Mouse (Mus musculus) spleen, adult 2 months (tissue): ENCODE results near the gene Siae. TPM values are rescaled to one million over a fixed set of nuclear protein-coding genes. Genes with fewer than 3 reads are reported as not detected.

Source experiments
- DNase-seq, 2 experiments: peaks; one replicate each; pipeline versions ENCODE4 v3.0.0 to v3.0.0-alpha.2; 2012 to 2021; ENCODE audit warnings: low spot score in 2 of 2, low read depth in 1 of 2
- H3K27ac ChIP-seq: fragments of 200-500 bp; 2 replicates; pipeline ENCODE4 v1.5.1; 2012; ENCODE audit warnings: low read length, inconsistent platforms; ENCODE audit not compliant: insufficient read depth
- H3K27me3 ChIP-seq: fragments of 200-500 bp; 2 replicates; pipeline ENCODE4 v1.6.1; 2012; ENCODE audit warnings: mild to moderate bottlenecking, moderate library complexity, low read length, inconsistent platforms; ENCODE audit not compliant: control insufficient read depth, insufficient read depth
- H3K36me3 ChIP-seq: fragments of 200-500 bp; 2 replicates; pipeline ENCODE4 v1.6.1; 2012; ENCODE audit warnings: mild to moderate bottlenecking, low read length, inconsistent platforms; ENCODE audit not compliant: control insufficient read depth, insufficient read depth
- H3K4me1 ChIP-seq: fragments of 200-500 bp; 2 replicates; pipeline ENCODE4 v1.6.1; 2011; ENCODE audit warnings: inconsistent platforms; ENCODE audit not compliant: control insufficient read depth, insufficient read depth, insufficient read length
- H3K4me3 ChIP-seq: fragments of 200-500 bp; 2 replicates; pipeline ENCODE4 v1.5.1; 2011; ENCODE audit warnings: mild to moderate bottlenecking, inconsistent platforms; ENCODE audit not compliant: insufficient read depth, insufficient read length; ENCODE audit errors: extremely low read depth
- CTCF ChIP-seq: fragments of 200-500 bp; IDR thresholded peaks from 2 replicates; pipeline ENCODE4 v1.5.1; 2011; ENCODE audit warnings: mild to moderate bottlenecking, inconsistent platforms; ENCODE audit not compliant: insufficient read depth, insufficient read length, insufficient replicate concordance; ENCODE audit errors: extremely low read depth
- POLR2A ChIP-seq: fragments of 200-500 bp; IDR thresholded peaks from 2 replicates; pipeline ENCODE4 v1.6.1; 2011; ENCODE audit warnings: low read depth, low read length, inconsistent platforms
- WGBS: fragments of 180-500 bp; shearing (Covaris S2); methylation state at CpG from one replicate; pipeline ENCODE4 v1.1.7; 2018; 5-methylcytosine and 5-hydroxymethylcytosine counted together
- polyA plus RNA-seq: library from polyadenylated mRNA; depleted of rRNA; stranded (reverse); fragments of >200 nt; gene quantifications from 2 replicates; pipeline ENCODE4 v1.2.3, GENCODE M21; 2012

The Siae gene
- polyA plus RNA-seq, 1 experiment: 3.8 TPM

GRCm38 (mm10) chr9:37669115-37669514 is 113.6 kb downstream of the Siae start, which contains the start of gene Panx3:
Gene Panx3, minus strand, starts transcription at chr9:37669235.
- no peak for TF ChIP-seq POLR2A
- no peak for TF ChIP-seq CTCF
- 63% methylated on average over 6 of the region's 6 CpGs for WGBS

GRCm38 (mm10) chr9:37669678-37670077 is 114.2 kb downstream of the Siae start:
- no peak overlapping the region for H3K27ac ChIP-seq
- no peak overlapping the region for H3K4me3 ChIP-seq
- no peaks in the 10 kb centered on the region for H3K4me1 ChIP-seq
- 68% methylated on average over 4 of the region's 4 CpGs for WGBS
- no peak for DNase-seq
- H3K27me3 ChIP-seq: no peaks in the 10 kb centered on the region
- no peaks in the 10 kb centered on the region for H3K36me3 ChIP-seq
- TF ChIP-seq CTCF (no peak), POLR2A (no peak)

More at GRCm38 (mm10) chr9:37669115-37669514, 113.6 kb downstream of the Siae start, which contains the start of gene Panx3:
- H3K4me1 ChIP-seq: no peaks in the 10 kb centered on the region
- no peak within 1 kb of the TSS for H3K27ac ChIP-seq
- DNase-seq: no peak
- no peaks in the 10 kb centered on the region for H3K27me3 ChIP-seq
- no peak within 1 kb of the TSS for H3K4me3 ChIP-seq
- no peaks in the 10 kb centered on the region for H3K36me3 ChIP-seq

- Histone ChIP-seq H3K4me1 (no peaks in the 10 kb centered on the region), H3K27me3 (no peaks in the 10 kb centered on the region), H3K36me3 (no peaks in the 10 kb centered on the region), H3K27ac (no peak overlapping the region), H3K4me3 (no peak overlapping the region)
- TF ChIP-seq CTCF: no peak
- TF ChIP-seq POLR2A: no peak
- no peak for DNase-seq
- WGBS: 88% methylated on average over 3 of the region's 3 CpGs
These were observed 114.8 kb downstream of the Siae start for GRCm38 (mm10) chr9:37670261-37670660.

- H3K36me3 ChIP-seq: no peaks in the 10 kb centered on the region
- no peak for DNase-seq
- no peaks in the 10 kb centered on the region for H3K4me1 ChIP-seq
- 88% methylated on average over 4 of the region's 4 CpGs for WGBS
- no peak overlapping the region for H3K4me3 ChIP-seq
- H3K27ac ChIP-seq: no peak overlapping the region
- TF ChIP-seq POLR2A (no peak), CTCF (no peak)
- no peaks in the 10 kb centered on the region for H3K27me3 ChIP-seq
These were observed 119.8 kb downstream of the Siae start for GRCm38 (mm10) chr9:37675287-37675686.

GRCm38 (mm10) chr9:37681123-37681522 is 125.6 kb downstream of the Siae start:
- TF ChIP-seq CTCF (no peak), POLR2A (no peak)
- Histone ChIP-seq H3K36me3 (no peaks in the 10 kb centered on the region), H3K4me1 (no peaks in the 10 kb centered on the region), H3K4me3 (no peak overlapping the region), H3K27me3 (no peaks in the 10 kb centered on the region), H3K27ac (no peak overlapping the region)
- DNase-seq: no peak
- WGBS: 93% methylated on average over 1 of the region's 1 CpGs

- 80% methylated on average over 3 of the region's 3 CpGs for WGBS
- H3K27me3 ChIP-seq: no peaks in the 10 kb centered on the region
These were observed 131.9 kb downstream of the Siae start for GRCm38 (mm10) chr9:37687288-37687940.

GRCm38 (mm10) chr9:37687941-37688303 is 132.4 kb downstream of the Siae start:
- Histone ChIP-seq H3K36me3 (no peaks in the 10 kb centered on the region), H3K4me1 (no peaks in the 10 kb centered on the region), H3K27ac (no peak overlapping the region), H3K27me3 (no peaks in the 10 kb centered on the region), H3K4me3 (no peak overlapping the region)
- TF ChIP-seq POLR2A: no peak
- no peak for TF ChIP-seq CTCF
- no peak for DNase-seq
- WGBS: 42% methylated on average over 3 of the region's 3 CpGs

More at GRCm38 (mm10) chr9:37687288-37687940, 131.9 kb downstream of the Siae start:
- Histone ChIP-seq H3K27ac (no peak overlapping the region), H3K4me1 (no peaks in the 10 kb centered on the region), H3K4me3 (no peak overlapping the region), H3K36me3 (no peaks in the 10 kb centered on the region)
- no peak for DNase-seq
- no peak for TF ChIP-seq CTCF
- no peak for TF ChIP-seq POLR2A
